Mouse (Mus musculus) stomach, postnatal 0 days (tissue): ENCODE results near the gene Ilf2. TPM values are rescaled to one million over a fixed set of nuclear protein-coding genes. Genes with fewer than 3 reads are reported as not detected.

ENCODE experiments used
- ATAC-seq: fragments of 200-750 bp; cut with Nextera tagmentation; 2 replicates; pipeline ENCODE4 v1.8.0; 2017; ENCODE audit not compliant: low FRiP score, low TSS enrichment
- DNase-seq: peaks from one replicate; pipeline ENCODE4 v3.0.0-alpha.2; 2016; ENCODE audit warnings: low spot score
- H3K27ac ChIP-seq: fragments of 300-500 bp; sonication (generic); replicated peaks from 2 replicates; pipeline ENCODE4 v1.5.1; 2014; ENCODE audit warnings: mild to moderate bottlenecking, control low read depth
- H3K27me3 ChIP-seq: fragments of 300-500 bp; sonication (generic); 2 replicates; pipeline ENCODE4 v1.6.1; 2014; ENCODE audit warnings: low read length; ENCODE audit not compliant: control insufficient read depth, insufficient read depth
- H3K36me3 ChIP-seq: fragments of 300-500 bp; sonication (generic); 2 replicates; pipeline ENCODE4 v1.6.1; 2014; ENCODE audit warnings: low read length, mixed read lengths; ENCODE audit not compliant: control insufficient read depth, insufficient read depth
- H3K4me1 ChIP-seq: fragments of 300-500 bp; sonication (generic); replicated peaks from 2 replicates; pipeline ENCODE4 v1.6.1; 2014; ENCODE audit warnings: antibody characterized with exemption; ENCODE audit not compliant: control insufficient read depth, insufficient read depth
- H3K4me2 ChIP-seq: fragments of 300-500 bp; sonication (generic); replicated peaks from 2 replicates; pipeline ENCODE4 v1.6.1; 2014; ENCODE audit warnings: low read depth, mild to moderate bottlenecking, control low read depth, moderate library complexity
- H3K4me3 ChIP-seq: fragments of 300-500 bp; sonication (generic); 2 replicates; pipeline ENCODE4 v1.5.1; 2014; ENCODE audit warnings: low read depth, low read length, control low read depth
- H3K9ac ChIP-seq: fragments of 300-500 bp; sonication (generic); 2 replicates; pipeline ENCODE4 v1.6.1; 2014; ENCODE audit warnings: mild to moderate bottlenecking, low read length, control low read depth, mixed read lengths
- H3K9me3 ChIP-seq: fragments of 300-500 bp; sonication (generic); 2 replicates; pipeline ENCODE4 v1.6.1; 2016; ENCODE audit warnings: low read length; ENCODE audit not compliant: control insufficient read depth
- CTCF ChIP-seq: IDR thresholded peaks from 2 replicates; pipeline ENCODE4 v1.5.1; 2016; ENCODE audit warnings: antibody characterized with exemption, low read depth, mild to moderate bottlenecking, moderate library complexity
- EP300 ChIP-seq: optimal IDR thresholded peaks from 2 replicates; pipeline ENCODE3; 2016; ENCODE audit warnings: antibody characterized with exemption
- WGBS: fragments of 180-500 bp; shearing (Covaris S2); extraction: QIAGEN DNeasy Blood & Tissue Kit; methylation state at CpG from one replicate; pipeline ENCODE4 v1.1.7; 2014; 5-methylcytosine and 5-hydroxymethylcytosine counted together
- polyA plus RNA-seq: library from polyadenylated mRNA; unstranded; fragments of >200 nt; fragmentation: Nextera tagmentation; extraction: Ambion mirVana; gene quantifications from 2 replicates; pipeline ENCODE4 v1.2.1, GENCODE M21; 2015

Ilf2 gene
- polyA plus RNA-seq, 1 experiment from 2014 or later: 57.6 TPM

DNA sequence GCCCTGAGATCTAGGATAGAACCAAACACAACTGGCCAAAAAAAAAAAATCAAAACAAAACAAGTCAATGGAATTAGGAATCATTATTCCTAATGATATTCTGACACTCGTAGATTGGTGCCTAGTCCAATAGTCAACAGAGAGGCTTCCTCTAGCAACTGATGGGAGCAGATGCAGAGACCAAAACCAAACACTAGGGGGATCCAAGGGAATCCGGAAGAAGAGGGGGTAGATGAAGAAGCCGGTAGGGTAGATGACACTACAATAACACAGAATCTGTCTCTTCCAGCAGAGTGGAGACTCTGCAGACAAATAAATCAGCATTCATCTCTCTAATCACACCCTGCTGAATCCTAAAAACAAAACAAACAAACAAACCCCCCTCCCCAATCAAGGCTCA is 3.7 kb upstream of the Ilf2 start:
- no peaks in the 10 kb centered on the region for H3K27me3 ChIP-seq
- no peak overlapping the region for H3K9ac ChIP-seq
- no peaks in the 10 kb centered on the region for H3K36me3 ChIP-seq
- ATAC-seq (no peak), DNase-seq (peak; percentile 40)
- WGBS: 18% methylated on average over 3 of the region's 3 CpGs
- H3K27ac ChIP-seq: no peak overlapping the region
- H3K4me2 ChIP-seq: no peak overlapping the region
- H3K4me3 ChIP-seq: no peak overlapping the region
- no peaks in the 10 kb centered on the region for H3K4me1 ChIP-seq
- TF ChIP-seq EP300: no peak
- TF ChIP-seq CTCF: peak; percentile 74
- no peaks in the 10 kb centered on the region for H3K9me3 ChIP-seq

DNA sequence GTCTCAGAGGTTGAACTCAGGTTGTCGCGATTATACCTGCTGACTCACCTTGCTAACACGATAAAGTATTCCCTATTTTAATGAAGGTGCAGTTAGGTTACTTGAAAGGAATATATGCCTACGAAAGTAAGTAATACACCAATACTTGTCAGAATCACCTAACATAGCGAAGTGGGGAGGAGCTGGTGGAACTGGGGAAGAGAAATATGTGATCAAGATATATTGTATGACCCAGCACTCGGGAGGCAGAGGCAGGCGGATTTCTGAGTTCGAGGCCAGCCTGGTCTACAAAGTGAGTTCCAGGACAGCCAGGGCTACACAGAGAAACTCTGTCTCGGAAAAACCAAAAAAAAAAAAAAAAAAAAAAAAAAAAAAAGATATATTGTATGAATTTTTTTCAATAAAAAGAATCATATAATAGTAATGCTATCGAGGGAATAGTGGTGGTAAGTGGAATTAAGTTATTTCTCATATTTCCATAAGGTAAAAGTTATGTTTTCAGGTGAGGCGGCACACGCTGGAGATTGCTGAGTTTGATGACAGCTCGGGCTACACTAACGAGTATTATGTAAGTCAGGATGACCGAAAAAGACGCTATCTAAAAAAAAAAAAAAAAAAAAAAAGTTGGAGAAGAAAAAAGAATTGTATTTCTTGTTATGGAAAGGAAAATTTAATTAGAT is 635 bp upstream of the Ilf2 start:
- peaks cover 3% of the 10 kb centered on the region; the same call in 1 of the 2 replicates for H3K36me3 ChIP-seq
- H3K27me3 ChIP-seq: no peaks in the 10 kb centered on the region
- TF ChIP-seq EP300 (no peak), CTCF (no peak)
- no peaks in the 10 kb centered on the region for H3K9me3 ChIP-seq
- no peak overlapping the region for H3K9ac ChIP-seq
- 34% methylated on average over 15 of the region's 16 CpGs for WGBS
- no peak overlapping the region for H3K27ac ChIP-seq
- H3K4me3 ChIP-seq: peak overlapping the region; percentile 21
- no peaks in the 10 kb centered on the region for H3K4me1 ChIP-seq
- H3K4me2 ChIP-seq: peak overlapping the region; percentile 21; the same call in 1 of the 2 replicates
- ATAC-seq: no peak
- no peak for DNase-seq

- H3K4me1 ChIP-seq: no peaks in the 10 kb centered on the region; the same call in 1 of the 2 replicates
- no peak for TF ChIP-seq CTCF
- TF ChIP-seq EP300: no peak
- DNase-seq (peak; percentile 32), ATAC-seq (peak; percentile 21; the same call in 1 of the 2 replicates)
- WGBS: 59% methylated on average over 5 of the region's 5 CpGs
- H3K9ac ChIP-seq: no peak overlapping the region
- no peak overlapping the region for H3K4me3 ChIP-seq
- H3K4me2 ChIP-seq: no peak overlapping the region
- peaks cover 12% of the 10 kb centered on the region for H3K36me3 ChIP-seq
- H3K27ac ChIP-seq: peak overlapping the region; percentile 50; the same call in 1 of the 2 replicates
- no peaks in the 10 kb centered on the region for H3K9me3 ChIP-seq
- H3K27me3 ChIP-seq: no peaks in the 10 kb centered on the region
Measured at GRCm38 (mm10) chr3:90486998-90487397, 11.1 kb downstream of the Ilf2 start.

DNA sequence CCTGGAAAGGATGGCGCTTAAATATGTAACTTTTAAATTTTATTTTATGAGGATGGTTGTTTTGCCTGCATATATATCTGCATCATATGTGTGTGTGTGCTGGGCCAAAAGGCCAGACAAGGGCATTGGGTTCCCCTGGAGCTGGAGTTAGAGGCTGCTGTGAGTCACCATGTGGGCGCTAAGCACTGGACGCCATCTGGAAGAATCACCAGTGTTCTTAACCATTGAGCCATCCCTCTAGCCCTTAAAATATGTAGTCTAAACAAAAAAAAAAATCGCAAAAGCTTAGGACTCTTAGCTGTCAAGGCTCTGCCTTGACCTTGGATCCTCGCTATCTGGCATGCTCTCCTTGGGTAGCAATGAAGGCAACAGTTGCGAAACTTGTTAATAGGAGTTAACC is 12.7 kb downstream of the Ilf2 start:
- TF ChIP-seq CTCF (no peak), EP300 (no peak)

DNA sequence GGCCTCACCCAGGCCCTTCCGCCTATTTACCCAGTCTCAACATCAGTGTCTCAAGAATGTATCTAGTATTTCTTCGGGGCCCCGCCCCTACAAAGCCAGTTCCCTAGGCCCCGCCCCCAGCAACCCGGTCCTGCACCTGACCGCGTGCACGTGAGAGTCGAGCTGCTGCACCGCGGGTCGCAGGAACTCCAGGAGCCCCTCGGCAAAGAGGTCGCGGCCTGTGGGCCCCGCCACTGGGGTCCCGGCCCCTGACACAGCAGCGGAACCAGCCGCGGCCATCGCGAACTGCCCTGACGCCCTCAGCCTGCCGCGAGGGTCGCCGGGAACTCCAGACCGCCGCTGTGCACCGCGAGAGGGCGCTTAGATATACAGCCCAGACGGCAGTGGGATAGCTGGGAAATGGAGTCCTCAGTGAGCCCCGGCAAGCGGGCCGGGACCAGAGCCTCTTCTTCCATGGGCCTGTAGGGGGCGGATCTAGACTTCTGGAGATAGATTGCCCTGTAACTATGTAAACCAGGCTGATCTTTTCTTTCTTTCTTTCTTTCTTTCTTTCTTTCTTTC is 14.8 kb downstream of the Ilf2 start, which contains the start of gene Snapin:
Gene Snapin, minus strand, starts transcription at position 338 of the 561 bp plus-strand sequence.
- peak within 1 kb of the TSS; percentile 64 for H3K4me3 ChIP-seq
- peak within 1 kb of the TSS; percentile 85 for H3K27ac ChIP-seq
- DNase-seq (peak; percentile 98), ATAC-seq (peak; percentile 98)
- no peaks in the 10 kb centered on the region; the same call in 1 of the 2 replicates for H3K4me1 ChIP-seq
- no peaks in the 10 kb centered on the region for H3K27me3 ChIP-seq
- under 1% methylated on average over 37 of the region's 37 CpGs for WGBS
- H3K36me3 ChIP-seq: peaks cover 2% of the 10 kb centered on the region; the same call in 1 of the 2 replicates
- H3K9ac ChIP-seq: peak within 1 kb of the TSS; percentile 87
- no peaks in the 10 kb centered on the region for H3K9me3 ChIP-seq
- peak within 1 kb of the TSS; percentile 64 for H3K4me2 ChIP-seq
- TF ChIP-seq CTCF: peak; percentile 89
- TF ChIP-seq EP300: no peak

More for the DNA sequence above, 12.7 kb downstream of the Ilf2 start:
- Histone ChIP-seq H3K9me3 (no peaks in the 10 kb centered on the region), H3K9ac (no peak overlapping the region), H3K4me3 (no peak overlapping the region), H3K4me2 (no peak overlapping the region), H3K27ac (no peak overlapping the region), H3K4me1 (no peaks in the 10 kb centered on the region; the same call in 1 of the 2 replicates), H3K36me3 (0 out of 2 replicates have a peak, but pooled peaks cover 4% of the 10 kb centered on the region), H3K27me3 (no peaks in the 10 kb centered on the region)
- 80% methylated on average over 6 of the region's 6 CpGs for WGBS
- DNase-seq (no peak), ATAC-seq (no peak)

- no peaks in the 10 kb centered on the region for H3K9me3 ChIP-seq
- no peaks in the 10 kb centered on the region for H3K27me3 ChIP-seq
- ATAC-seq (peak; percentile 27; the same call in 1 of the 2 replicates), DNase-seq (no peak)
- no peak overlapping the region for H3K27ac ChIP-seq
- H3K4me3 ChIP-seq: no peak overlapping the region
- H3K36me3 ChIP-seq: peaks cover 2% of the 10 kb centered on the region; the same call in 1 of the 2 replicates
- no peak overlapping the region for H3K4me2 ChIP-seq
- no peak overlapping the region for H3K9ac ChIP-seq
- H3K4me1 ChIP-seq: no peaks in the 10 kb centered on the region; the same call in 1 of the 2 replicates
- 38% methylated on average over 2 of the region's 2 CpGs for WGBS
- peak; percentile 63 for TF ChIP-seq CTCF
- no peak for TF ChIP-seq EP300
Measured at GRCm38 (mm10) chr3:90491350-90491749, 15.4 kb downstream of the Ilf2 start.
